Mouse (Mus musculus): ENCODE results near the gene Chst12.
"Not testable (repeated sequence)": the region's sequence is repeated elsewhere in the genome, so short reads cannot be mapped to it uniquely, and the experiment has no call there.

Gene Chst12

DNA sequence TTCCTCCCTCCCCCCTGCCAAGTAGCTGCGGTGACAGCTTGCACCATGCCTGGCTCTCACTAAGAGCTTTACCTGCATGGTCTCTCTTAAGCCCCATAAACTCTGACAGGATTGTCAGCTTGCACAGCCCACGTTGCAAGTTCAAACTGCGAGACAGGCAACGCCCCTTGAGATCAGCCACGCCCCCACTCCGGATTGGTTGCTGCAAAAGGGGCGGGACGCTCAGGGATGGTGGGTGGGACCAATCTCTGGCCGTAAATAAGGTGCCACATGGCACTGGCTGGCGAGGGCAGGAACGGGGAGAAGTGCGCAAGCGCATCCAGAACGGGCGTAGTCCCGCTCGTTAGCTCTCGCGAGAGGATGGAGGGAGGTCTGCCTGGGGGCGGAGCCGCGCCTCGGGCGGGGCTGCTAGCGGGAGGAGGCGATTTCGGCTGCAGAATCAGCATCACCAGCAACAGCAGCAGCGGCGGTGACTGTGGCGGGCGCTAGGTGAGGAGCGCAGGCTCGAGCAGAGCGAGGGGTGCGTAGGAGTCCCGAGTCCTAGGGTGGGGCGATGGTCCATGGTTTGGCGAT is at the start of gene Chst12:
TSS of gene Chst12 (plus strand) at position 343 of the 573 bp plus-strand sequence.
- CTCF ChIA-PET, result interaction anchor here (0.6 kb wide), 1 partner anchor 716 kb away, joined by 3 read pairs; no protein-coding TSS in a partner anchor

GRCm38 (mm10) chr5:140461476-140461875 is 43.9 kb upstream of the Chst12 start:
- CTCF ChIA-PET, result no interaction called here

DNA sequence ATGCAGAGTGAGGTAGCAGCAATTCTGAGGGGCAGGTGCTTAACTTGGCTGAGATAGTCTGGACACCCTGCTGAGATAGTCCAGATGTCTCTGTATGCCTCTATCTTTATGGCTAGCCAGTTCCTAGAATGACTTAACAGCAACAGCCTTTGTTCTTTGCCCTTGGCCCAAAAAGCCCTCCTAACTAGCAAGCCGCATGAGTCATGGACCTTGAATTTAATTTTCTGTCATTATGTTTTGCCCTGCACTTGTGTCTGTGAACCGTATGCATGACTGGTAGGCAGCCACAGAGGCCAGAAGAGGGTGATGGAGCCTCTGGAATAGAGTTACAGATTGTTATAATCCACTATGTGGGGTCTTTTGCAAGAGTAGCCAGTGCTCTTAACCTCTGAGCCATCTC is 42.2 kb upstream of the Chst12 start:
- CTCF ChIA-PET, result not testable (repeated sequence)

DNA sequence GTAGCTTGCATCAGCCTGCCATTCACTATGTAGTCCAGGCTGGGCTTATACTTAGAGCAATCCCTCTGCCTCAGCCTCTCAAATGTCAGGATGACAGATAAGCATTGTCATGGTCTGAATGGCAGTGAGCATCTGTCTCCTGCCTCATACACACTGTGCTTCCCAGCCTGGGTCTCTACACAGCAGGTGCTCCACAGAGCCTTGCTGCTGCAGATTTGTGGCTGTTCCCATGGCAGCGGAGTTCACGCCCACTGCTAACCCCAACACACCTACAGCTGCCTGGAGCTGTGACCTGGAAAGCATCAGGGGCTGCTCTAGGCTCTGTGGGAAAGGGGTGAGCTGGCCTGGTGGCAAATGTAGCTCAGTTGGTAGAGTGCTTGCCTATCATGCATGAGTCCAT is 40.4 kb upstream of the Chst12 start:
- CTCF ChIA-PET, result no interaction called here

- CTCF ChIA-PET, result no interaction called here
These were observed 33.0 kb upstream of the Chst12 start for GRCm38 (mm10) chr5:140472336-140472735.

DNA sequence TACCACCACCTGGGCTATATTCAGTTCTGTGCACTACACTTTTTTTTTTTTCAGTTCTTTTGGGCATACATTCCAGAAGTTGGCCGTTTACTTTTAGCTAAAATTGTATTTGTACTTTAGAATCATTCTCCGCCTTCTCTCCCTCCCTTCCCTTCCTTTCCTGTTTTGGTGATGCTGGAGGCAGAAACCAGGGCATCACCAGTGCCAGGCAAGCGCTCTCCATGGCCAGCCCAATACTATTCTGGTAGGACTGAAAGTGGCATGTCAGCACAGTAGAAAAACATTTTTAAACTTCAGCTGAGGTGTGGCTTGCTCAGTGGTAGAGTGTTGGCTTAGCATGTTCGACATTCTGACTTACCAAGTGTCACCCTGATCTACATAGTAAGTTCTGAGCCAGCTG is 23.9 kb upstream of the Chst12 start:
- CTCF ChIA-PET, result no interaction called here

DNA sequence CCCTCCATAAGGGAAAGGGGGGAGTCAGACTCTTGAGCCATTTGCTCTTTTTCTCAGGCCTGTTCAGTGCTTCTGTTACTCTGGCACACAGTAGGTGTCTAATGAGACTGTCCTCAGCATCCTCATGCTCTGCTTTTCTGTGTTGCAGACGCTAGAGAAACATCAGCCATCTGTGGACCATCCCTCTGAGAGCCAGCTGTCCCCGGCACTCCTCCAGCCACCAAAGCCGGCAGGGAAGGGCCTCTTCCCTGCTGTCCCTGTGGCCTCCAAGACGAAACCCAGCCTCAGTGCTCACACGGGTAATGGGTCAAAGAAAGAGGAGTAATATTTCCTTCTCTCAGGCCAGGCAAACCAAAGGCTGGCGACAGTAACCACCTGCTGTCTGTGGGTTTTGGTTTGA is 14.2 kb upstream of the Chst12 start:
- CTCF ChIA-PET, result no interaction called here

GRCm38 (mm10) chr5:140492684-140493233 is 12.6 kb upstream of the Chst12 start:
- CTCF ChIA-PET, result interaction anchor here (0.6 kb wide), 1 partner anchor 504 kb away, joined by 3 read pairs; no protein-coding TSS in a partner anchor

- CTCF ChIA-PET, result no interaction called here
These were observed 7.2 kb upstream of the Chst12 start for GRCm38 (mm10) chr5:140498176-140498575.

DNA sequence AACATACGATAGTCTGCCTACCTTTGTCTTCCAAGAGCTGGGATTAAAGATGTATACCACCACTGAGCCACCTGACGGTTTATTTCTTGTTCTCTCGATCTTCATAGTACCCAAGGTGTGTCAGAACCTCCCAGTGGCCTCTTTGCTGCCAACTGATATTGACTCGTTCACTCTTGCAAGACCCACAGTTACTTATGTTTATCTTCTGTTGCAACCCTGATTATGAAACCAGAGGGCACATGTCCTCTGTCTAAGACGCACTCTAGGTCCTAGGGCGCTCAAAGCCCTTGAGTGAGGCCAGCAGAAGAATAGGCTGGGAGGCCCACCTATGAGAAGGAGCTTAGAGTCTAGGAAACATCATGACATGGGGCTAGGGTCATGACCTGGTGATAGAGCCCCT is 4.6 kb upstream of the Chst12 start:
- CTCF ChIA-PET, result interaction anchor here (0.7 kb wide), 1 partner anchor 35 kb away, joined by 3 read pairs; no protein-coding TSS in a partner anchor

DNA sequence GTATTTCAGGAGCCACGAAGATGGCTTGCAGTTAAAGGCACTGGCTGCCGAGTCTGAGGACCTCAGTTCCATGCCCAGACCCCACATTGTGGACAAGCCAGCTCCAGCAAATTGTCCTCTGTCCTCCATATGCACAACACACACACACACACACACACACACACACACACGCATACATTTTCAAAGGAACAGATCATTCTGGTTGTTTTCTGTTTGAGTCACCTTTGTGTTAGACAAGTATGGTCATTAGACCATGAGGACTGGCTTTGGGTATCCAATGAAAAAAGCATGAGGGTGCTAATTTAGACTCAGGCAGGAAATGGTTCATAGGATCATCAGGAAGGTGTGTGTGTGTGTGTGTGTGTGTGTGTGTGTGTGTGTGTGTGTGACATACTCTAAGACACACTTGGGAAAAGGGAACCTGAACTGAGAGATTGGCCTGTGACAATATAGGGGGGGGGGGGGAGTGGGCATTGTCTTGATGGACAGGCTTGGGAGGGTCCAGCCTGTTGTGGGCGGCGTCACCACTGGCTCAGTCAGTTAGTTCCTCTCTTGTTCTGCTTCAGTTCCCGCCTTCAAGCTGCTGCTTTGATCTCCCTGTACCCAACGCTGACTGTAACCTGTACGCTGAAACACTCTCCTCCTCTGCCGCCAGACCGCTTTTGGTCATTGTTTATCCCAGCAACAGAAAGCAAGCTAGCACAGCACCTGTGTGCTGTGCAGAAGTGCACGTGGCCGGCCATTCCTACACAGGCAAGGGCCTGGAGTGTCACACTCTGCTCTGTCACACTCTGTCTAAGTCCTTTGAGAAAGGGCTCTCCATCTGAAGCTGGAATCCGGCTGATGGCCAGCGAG is 3.1 kb upstream of the Chst12 start:
- CTCF ChIA-PET, result interaction anchor here (0.5 kb wide), 1 partner anchor 10 kb away, joined by 4 read pairs; no protein-coding TSS in a partner anchor

GRCm38 (mm10) chr5:140502925-140503324 is 2.4 kb upstream of the Chst12 start:
- CTCF ChIA-PET, result interaction anchor here (0.5 kb wide), 1 partner anchor 11 kb away, joined by 4 read pairs; no protein-coding TSS in a partner anchor

DNA sequence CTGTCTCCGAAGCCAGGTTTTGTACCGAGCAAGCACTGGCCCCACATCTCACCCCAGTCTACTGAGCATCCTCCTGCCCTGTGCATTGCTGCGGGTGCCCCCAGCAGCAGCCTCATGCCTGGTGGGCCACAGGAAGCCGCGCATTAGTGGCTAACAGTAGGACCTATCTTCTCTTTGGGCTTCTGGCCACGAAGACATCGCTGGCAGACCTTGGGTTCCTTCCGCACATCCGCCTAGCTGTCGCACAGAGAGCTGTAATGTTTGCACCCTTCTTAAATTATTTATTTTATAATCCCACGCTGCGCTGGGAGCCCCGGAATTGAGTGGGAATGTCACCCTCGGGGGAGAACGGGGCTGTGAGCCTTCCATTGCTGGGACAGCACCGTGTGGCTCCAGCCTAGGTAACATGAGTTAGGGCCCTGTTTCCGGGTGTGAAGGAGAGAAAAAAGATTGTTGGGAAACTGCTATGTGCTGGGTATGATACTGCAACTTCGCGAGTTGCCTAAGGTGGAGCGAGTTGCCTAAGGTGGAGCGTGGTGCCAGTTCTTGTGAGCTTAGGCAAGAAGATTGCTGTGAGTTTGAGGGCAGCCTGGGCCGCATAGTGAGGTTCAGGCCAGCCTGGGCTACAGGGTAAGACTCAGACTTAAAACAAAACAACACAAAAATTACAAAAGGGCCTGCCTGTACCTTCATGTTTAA is 895 bp downstream of the Chst12 start:
- CTCF ChIA-PET, result interaction anchor here (0.6 kb wide), 1 partner anchor 125 kb away, joined by 4 read pairs; no protein-coding TSS in a partner anchor

- CTCF ChIA-PET, result no interaction called here
These were observed 2.3 kb downstream of the Chst12 start for GRCm38 (mm10) chr5:140507466-140508208.

DNA sequence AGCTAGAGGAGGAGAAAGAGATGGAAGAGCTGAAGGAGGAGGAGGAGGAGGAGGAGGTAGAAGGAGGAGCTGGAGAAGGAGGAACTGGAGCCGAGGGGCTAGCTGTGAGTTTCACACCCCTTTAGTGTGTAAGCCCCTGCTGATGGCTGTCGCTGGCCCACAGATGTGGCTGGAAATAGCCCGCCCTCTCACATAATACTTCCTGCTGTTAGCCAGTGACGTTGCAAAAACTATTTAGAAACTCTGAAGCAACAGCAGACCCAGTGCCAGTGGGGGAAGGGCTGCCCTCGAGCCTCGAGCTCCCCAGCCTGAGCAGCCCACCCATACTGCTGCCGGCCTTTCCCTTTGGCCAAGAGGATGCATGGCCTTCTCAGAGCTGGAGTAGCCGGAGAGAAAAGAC is 3.3 kb downstream of the Chst12 start:
- CTCF ChIA-PET, result no interaction called here

DNA sequence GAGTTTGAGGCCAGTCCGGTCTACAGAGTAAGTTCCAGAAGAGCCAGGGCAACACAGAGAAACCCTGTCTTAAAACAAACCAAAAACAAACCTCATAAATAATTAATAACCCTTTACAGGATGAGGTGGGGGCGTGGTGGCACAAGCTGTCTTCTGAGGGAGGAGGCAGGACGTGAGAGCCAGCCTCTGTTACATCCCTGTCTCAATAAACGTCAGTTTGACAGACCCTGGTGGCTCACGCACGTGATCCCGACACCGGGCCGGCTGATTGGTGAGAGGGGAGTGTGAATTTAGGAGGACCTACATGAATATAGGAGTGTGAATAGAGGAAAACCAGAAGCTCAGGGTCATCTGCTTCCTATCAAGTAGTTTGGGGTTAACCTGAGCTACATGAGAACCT is 3.9 kb downstream of the Chst12 start:
- CTCF ChIA-PET, result no interaction called here

GRCm38 (mm10) chr5:140510012-140511000 is 5.0 kb downstream of the Chst12 start:
- CTCF ChIA-PET, result interaction anchor here (0.5 to 0.6 kb wide), 2 partner anchors 14 to 401 kb away, joined by 4 read pairs; no protein-coding TSS in a partner anchor

DNA sequence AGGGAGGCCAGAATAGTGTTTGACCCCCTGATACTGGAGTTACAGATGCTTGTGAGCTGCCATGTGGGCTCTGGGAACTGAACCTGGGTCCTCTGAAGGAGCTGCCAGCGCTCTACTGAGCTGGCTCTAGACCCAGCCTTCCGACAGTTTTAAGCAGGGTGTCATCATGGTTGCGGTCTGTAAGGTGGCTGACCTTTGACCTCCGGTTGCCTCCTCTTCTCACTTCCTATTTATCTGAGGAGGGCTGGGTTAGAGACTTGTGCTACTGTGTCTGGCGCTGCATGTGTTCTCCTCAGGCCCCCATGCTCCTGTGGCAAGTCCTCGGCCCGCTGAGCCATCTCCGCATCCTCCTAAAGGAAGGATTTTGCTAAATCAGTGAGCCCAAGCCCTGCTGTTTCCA is 8.6 kb downstream of the Chst12 start:
- CTCF ChIA-PET, result no interaction called here

DNA sequence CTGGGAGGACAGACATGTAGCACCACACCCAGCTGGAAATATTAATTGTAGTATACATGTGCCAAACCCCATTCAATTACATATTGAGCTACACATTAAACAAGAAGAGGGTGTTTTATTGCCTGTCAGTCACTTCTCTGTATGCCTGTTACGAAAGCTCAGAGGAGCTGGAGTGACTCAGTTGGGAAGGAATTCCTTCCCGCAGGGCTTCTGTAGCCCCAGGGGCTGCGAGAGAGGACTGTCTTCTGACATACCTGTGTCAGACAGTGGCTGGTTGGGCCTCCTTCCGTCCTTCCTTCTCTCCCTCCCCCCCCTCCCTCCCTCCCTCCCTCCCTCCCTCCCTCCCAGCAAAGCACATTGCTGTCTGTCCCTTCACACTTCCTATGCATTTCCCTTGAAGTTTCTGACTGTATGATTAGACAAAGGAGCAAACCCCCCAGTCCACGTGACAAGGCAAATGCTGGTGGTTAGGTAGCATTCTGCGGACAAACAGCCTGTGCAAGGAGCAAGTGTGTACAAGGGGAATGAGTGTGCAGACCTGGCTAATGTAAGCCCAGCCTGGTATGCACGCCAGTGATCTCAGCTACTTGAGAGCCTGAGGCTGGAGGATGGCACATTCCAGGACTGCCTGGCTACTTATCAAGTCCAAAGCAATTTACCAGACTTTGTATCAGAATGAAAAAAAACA is 9.6 kb downstream of the Chst12 start:
- CTCF ChIA-PET, result no interaction called here
